Mouse (Mus musculus) naive thymus-derived CD4-positive, alpha-beta T cell, adult 2 months (primary cell): Measurements from ENCODE around the gene Ly6g5c.

Experiments
- DNase-seq: peaks from one replicate; pipeline ENCODE4 v3.0.0-alpha.2; 2011; ENCODE audit warnings: low read depth

Ly6g5c gene

GRCm38 (mm10) chr17:35108097-35108496 lies at the start of gene Ly6g5c:
Gene Ly6g5c, plus strand, starts transcription at chr17:35108279.
- no peak for DNase-seq

GRCm38 (mm10) chr17:35058316-35058715 lies 49.8 kb upstream of the Ly6g5c start:
- no peak for DNase-seq

GRCm38 (mm10) chr17:35058911-35059892 lies 48.9 kb upstream of the Ly6g5c start, which contains the start of gene Ddah2:
Gene Ddah2, plus strand, starts transcription at chr17:35059035.
- peak; percentile 90 for DNase-seq

- DNase-seq = no peak
Measured at GRCm38 (mm10) chr17:35060071-35060470, 48.0 kb upstream of the Ly6g5c start.

GRCm38 (mm10) chr17:35060737-35061297 lies 47.3 kb upstream of the Ly6g5c start:
- no peak for DNase-seq

- DNase-seq = no peak
Measured at GRCm38 (mm10) chr17:35061299-35061698, 46.8 kb upstream of the Ly6g5c start.

GRCm38 (mm10) chr17:35063466-35063865 lies 44.6 kb upstream of the Ly6g5c start:
- no peak for DNase-seq

- DNase-seq = no peak
Measured at GRCm38 (mm10) chr17:35064378-35064877, 43.7 kb upstream of the Ly6g5c start.

GRCm38 (mm10) chr17:35064951-35065947 lies 42.8 kb upstream of the Ly6g5c start, which contains the start of gene Ly6g6c:
Gene Ly6g6c, plus strand, starts transcription at chr17:35065388.
- DNase-seq = peak; percentile 54

- DNase-seq = no peak
Measured at GRCm38 (mm10) chr17:35066084-35066483, 42.0 kb upstream of the Ly6g5c start, which contains the start of gene Mpig6b. Gene Mpig6b, minus strand, starts transcription at chr17:35066184.

- DNase-seq = no peak
Measured at GRCm38 (mm10) chr17:35068213-35068914, 39.7 kb upstream of the Ly6g5c start.

- no peak for DNase-seq
Measured at GRCm38 (mm10) chr17:35070556-35071229, 37.4 kb upstream of the Ly6g5c start.

GRCm38 (mm10) chr17:35071454-35071853 lies 36.6 kb upstream of the Ly6g5c start:
- DNase-seq = no peak

GRCm38 (mm10) chr17:35074097-35074496 lies 34.0 kb upstream of the Ly6g5c start:
- no peak for DNase-seq

- DNase-seq = no peak
Measured at GRCm38 (mm10) chr17:35076507-35077176, 31.4 kb upstream of the Ly6g5c start, which contains the start of gene Ly6g6e. Gene Ly6g6e, plus strand, starts transcription at chr17:35076902.

GRCm38 (mm10) chr17:35077285-35077684 lies 30.8 kb upstream of the Ly6g5c start:
- no peak for DNase-seq

GRCm38 (mm10) chr17:35077786-35078233 lies 30.3 kb upstream of the Ly6g5c start, which contains the start of gene Ly6g6d:
Gene Ly6g6d, minus strand, starts transcription at chr17:35078065.
- DNase-seq = no peak

GRCm38 (mm10) chr17:35079778-35080177 lies 28.3 kb upstream of the Ly6g5c start:
- DNase-seq = no peak

GRCm38 (mm10) chr17:35080248-35080647 lies 27.8 kb upstream of the Ly6g5c start:
- no peak for DNase-seq
